Mouse (Mus musculus) kidney, adult 2 months (tissue): ENCODE measurements around the gene Gabrb2. TPM values are rescaled to one million over a fixed set of nuclear protein-coding genes. Genes with fewer than 3 reads are reported as not detected.

Source experiments
- DNase-seq: peaks from one replicate; pipeline ENCODE4 v3.0.0; 2021
- H3K27ac ChIP-seq: fragments of 200-500 bp; 2 replicates; pipeline ENCODE4 v1.5.1; 2012; ENCODE audit warnings: low read depth, low read length, control low read depth, inconsistent platforms; ENCODE audit not compliant: insufficient read depth
- H3K27me3 ChIP-seq: fragments of 200-500 bp; replicated peaks from 2 replicates; pipeline ENCODE4 v1.6.1; 2012; ENCODE audit warnings: mild to moderate bottlenecking, moderate library complexity, low read length, inconsistent platforms; ENCODE audit not compliant: control insufficient read depth, insufficient read depth
- H3K36me3 ChIP-seq: fragments of 200-500 bp; 2 replicates; pipeline ENCODE4 v1.6.1; 2012; ENCODE audit warnings: mild to moderate bottlenecking, moderate library complexity, low read length, inconsistent platforms; ENCODE audit not compliant: control insufficient read depth, insufficient read depth
- H3K4me1 ChIP-seq: fragments of 200-500 bp; 2 replicates; pipeline ENCODE4 v1.6.1; 2011; ENCODE audit warnings: low read length; ENCODE audit not compliant: control insufficient read depth, insufficient read depth
- H3K4me3 ChIP-seq: fragments of 200-500 bp; 2 replicates; pipeline ENCODE4 v1.5.1; 2011; ENCODE audit warnings: mild to moderate bottlenecking, low read depth, low read length, control low read depth; ENCODE audit not compliant: insufficient read depth
- CTCF ChIP-seq: fragments of 200-500 bp; conservative IDR thresholded peaks from 2 replicates; pipeline ENCODE4 v1.5.1; 2011; ENCODE audit warnings: low read depth, mild to moderate bottlenecking, control low read depth, low read length, moderate library complexity, mixed read lengths; ENCODE audit not compliant: insufficient read depth, insufficient read length
- POLR2A ChIP-seq: fragments of 200-500 bp; IDR thresholded peaks from one replicate; pipeline ENCODE4 v1.6.1; 2011; ENCODE audit warnings: low read depth, low read length, control low read depth
- WGBS: fragments of 180-500 bp; shearing (Covaris S2); methylation state at CpG from one replicate; pipeline ENCODE4 v1.1.7; 2018; 5-methylcytosine and 5-hydroxymethylcytosine counted together
- polyA plus RNA-seq: library from polyadenylated mRNA; depleted of rRNA; stranded (reverse); fragments of >200 nt; gene quantifications from 2 replicates; pipeline ENCODE4 v1.2.3, GENCODE M21; 2012

Gabrb2 gene
- polyA plus RNA-seq, 1 experiment, result not detected

- Histone ChIP-seq H3K27ac (no peak overlapping the region), H3K36me3 (no peaks in the 10 kb centered on the region), H3K27me3 (no peaks in the 10 kb centered on the region), H3K4me1 (no peaks in the 10 kb centered on the region), H3K4me3 (no peak overlapping the region)
- TF ChIP-seq CTCF (no peak), POLR2A (no peak)
- 85% methylated on average over 3 of the region's 3 CpGs for WGBS
- DNase-seq, result no peak
Measured at GRCm38 (mm10) chr11:42468381-42468780, 48.8 kb downstream of the Gabrb2 start.

- H3K4me1 ChIP-seq, result no peaks in the 10 kb centered on the region
- H3K36me3 ChIP-seq, result no peaks in the 10 kb centered on the region
- H3K27me3 ChIP-seq, result no peaks in the 10 kb centered on the region
- TF ChIP-seq CTCF, result no peak
- no peak for TF ChIP-seq POLR2A
- H3K27ac ChIP-seq, result no peak overlapping the region
- WGBS, result 93% methylated on average over 3 of the region's 3 CpGs
- no peak overlapping the region for H3K4me3 ChIP-seq
- DNase-seq, result no peak
Measured at GRCm38 (mm10) chr11:42474523-42474922, 55.0 kb downstream of the Gabrb2 start.

GRCm38 (mm10) chr11:42487625-42488024 is 68.1 kb downstream of the Gabrb2 start:
- no peaks in the 10 kb centered on the region for H3K36me3 ChIP-seq
- DNase-seq, result no peak
- H3K4me1 ChIP-seq, result no peaks in the 10 kb centered on the region
- H3K27ac ChIP-seq, result no peak overlapping the region
- TF ChIP-seq CTCF (no peak), POLR2A (no peak)
- no peak overlapping the region for H3K4me3 ChIP-seq
- H3K27me3 ChIP-seq, result no peaks in the 10 kb centered on the region

- no peak for TF ChIP-seq CTCF
- no peak for TF ChIP-seq POLR2A
- DNase-seq, result no peak
- no peaks in the 10 kb centered on the region for H3K36me3 ChIP-seq
- no peak overlapping the region for H3K4me3 ChIP-seq
- no peak overlapping the region for H3K27ac ChIP-seq
- H3K27me3 ChIP-seq, result no peaks in the 10 kb centered on the region
- no peaks in the 10 kb centered on the region for H3K4me1 ChIP-seq
Measured at GRCm38 (mm10) chr11:42501166-42501565, 81.6 kb downstream of the Gabrb2 start.

GRCm38 (mm10) chr11:42505436-42505835 is 85.9 kb downstream of the Gabrb2 start:
- TF ChIP-seq POLR2A, result no peak
- no peak for TF ChIP-seq CTCF
- H3K36me3 ChIP-seq, result no peaks in the 10 kb centered on the region
- H3K4me1 ChIP-seq, result no peaks in the 10 kb centered on the region
- no peak for DNase-seq
- no peak overlapping the region for H3K27ac ChIP-seq
- no peak overlapping the region for H3K4me3 ChIP-seq
- 78% methylated on average over 2 of the region's 2 CpGs for WGBS
- no peaks in the 10 kb centered on the region for H3K27me3 ChIP-seq

- WGBS, result 67% methylated on average over 1 of the region's 1 CpGs
- no peaks in the 10 kb centered on the region for H3K36me3 ChIP-seq
- H3K4me3 ChIP-seq, result no peak overlapping the region
- TF ChIP-seq CTCF, result no peak
- TF ChIP-seq POLR2A, result no peak
- H3K27ac ChIP-seq, result no peak overlapping the region
- no peaks in the 10 kb centered on the region for H3K4me1 ChIP-seq
- no peak for DNase-seq
- no peaks in the 10 kb centered on the region for H3K27me3 ChIP-seq
Measured at GRCm38 (mm10) chr11:42505911-42506310, 86.4 kb downstream of the Gabrb2 start.

GRCm38 (mm10) chr11:42521960-42522359 is 102.4 kb downstream of the Gabrb2 start:
- 86% methylated on average over 2 of the region's 2 CpGs for WGBS
- DNase-seq, result no peak
- H3K4me1 ChIP-seq, result no peaks in the 10 kb centered on the region
- no peaks in the 10 kb centered on the region for H3K27me3 ChIP-seq
- no peak for TF ChIP-seq POLR2A
- TF ChIP-seq CTCF, result no peak
- no peak overlapping the region for H3K4me3 ChIP-seq
- H3K36me3 ChIP-seq, result no peaks in the 10 kb centered on the region
- H3K27ac ChIP-seq, result no peak overlapping the region
